8 mouse cellular contexts compared by ENCODE assay signal in the genomic region with DNA sequence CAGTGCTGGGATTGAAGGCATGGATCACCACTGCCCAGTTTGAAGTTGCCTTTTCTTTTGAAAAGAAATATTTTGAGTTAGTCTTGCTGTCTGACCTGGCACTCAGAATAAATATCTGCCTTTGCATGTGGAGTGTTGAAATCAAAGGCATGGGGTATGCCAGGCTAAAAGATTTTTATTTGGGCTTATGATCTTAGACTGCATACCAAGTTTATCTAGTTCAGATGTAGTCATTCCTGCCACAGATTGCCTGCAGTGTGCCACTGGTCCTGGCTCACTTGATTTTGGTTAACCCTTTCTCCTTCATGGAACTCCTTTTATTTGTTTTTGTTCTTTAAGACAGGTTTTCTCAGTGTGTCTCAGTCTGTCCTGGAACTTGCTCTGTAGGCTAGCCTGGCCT. TPM values are rescaled to one million over a fixed set of nuclear protein-coding genes. Genes with fewer than 3 reads are reported as not detected.
DNase-seq lines count a peak whose midpoint lies in the region; ATAC-seq and TF ChIP-seq lines count a peak whose summit lies in the region.

No protein-coding gene starts in this region.

- no peak for ATAC-seq in heart, postnatal 0 days (ENCODE audit: insufficient read depth, low read depth)

- H3K4me2 ChIP-seq in heart, postnatal 0 days (ENCODE audit: low read depth, low read length): peak overlapping the region; percentile 91

- intact Hi-C loops in heart, postnatal 14 days (cut with DNase I): no loop called here
- intact Hi-C loops in left cerebral cortex, postnatal 25 days (cut with DNase I): no loop called here

- peak overlapping the region; percentile 96; the same call in 1 of the 2 replicates for H3K27ac ChIP-seq in heart, embryonic 10.5 days
- H3K27ac ChIP-seq in MEL (ENCODE audit: control insufficient read depth, low read depth, low read length) (peak overlapping the region; percentile 44), macrophage (peak overlapping the region; percentile 99)
- H3K27ac ChIP-seq in heart, postnatal 0 days (ENCODE audit: low read depth): peak overlapping the region; percentile 28; the same call in 1 of the 2 replicates

- no peak for TF ChIP-seq RAD21 in MEL (IDR thresholded peaks at IDR 0.05; ENCODE audit: low read depth, low read length)

- H3K4me1 ChIP-seq in heart, embryonic 10.5 days: peaks cover 13% of the 10 kb centered on the region
- peaks cover 18 to 22% of the 10 kb centered on the region in 2 experiments for H3K4me1 ChIP-seq in MEL (ENCODE audit: control insufficient read depth in 1 of 2, insufficient read depth in 2 of 2, low read length in 2 of 2)
- H3K4me1 ChIP-seq in heart, postnatal 0 days (ENCODE audit: control insufficient read depth, insufficient read depth): peaks cover 17% of the 10 kb centered on the region

- no peaks in the 10 kb centered on the region for H3K9me3 ChIP-seq in heart, embryonic 10.5 days
- H3K9me3 ChIP-seq in MEL (replicated peaks; ENCODE audit: insufficient read depth, low read length): no peaks in the 10 kb centered on the region
- H3K9me3 ChIP-seq in heart, postnatal 0 days (replicated peaks; ENCODE audit: control insufficient read depth, low read length): no peaks in the 10 kb centered on the region

- TF ChIP-seq POLR2A in MEL (IDR thresholded peaks at IDR 0.05; ENCODE audit: control insufficient read depth in 1 of 2, insufficient read depth in 1 of 2, low read depth in 1 of 2, low read length in 2 of 2, poor library complexity in 1 of 2): peak in 1 of 2 experiments; percentile 14; a peak in 1 of 4 replicates

- H3K79me2 ChIP-seq in MEL (ENCODE audit: control insufficient read depth, insufficient read depth, low read length, poor library complexity) (peaks cover 58% of the 10 kb centered on the region), macrophage (ENCODE audit: inconsistent target) (peaks cover 64% of the 10 kb centered on the region)

- DNase-seq in heart, embryonic 10.5 days (ENCODE audit: low spot score): no peak
- DNase-seq in heart, postnatal 14 days: no peak
- DNase-seq in MEL (ENCODE audit: low read depth, low spot score): peak; percentile 54
- DNase-seq in heart, postnatal 0 days (ENCODE audit: low spot score): no peak
- DNase-seq in urinary bladder, adult 2 months (ENCODE audit: low spot score): no peak
- DNase-seq in left cerebral cortex, postnatal 25 days (ENCODE audit: low spot score in 2 of 2): no peak
- DNase-seq in thymus, postnatal 36 days: no peak

- TF ChIP-seq CTCF in MEL (IDR thresholded peaks at IDR 0.05 in 2 of 3, conservative IDR thresholded peaks at IDR 0.05 in 1 of 3; ENCODE audit: control insufficient read depth in 1 of 3, insufficient read depth in 1 of 3, low read depth in 2 of 3, low read length in 3 of 3, poor library complexity in 1 of 3, severe bottlenecking in 1 of 3): no peak
- TF ChIP-seq CTCF in heart, postnatal 0 days (IDR thresholded peaks at IDR 0.05; ENCODE audit: low read depth): no peak

- H3K27me3 ChIP-seq in heart, embryonic 10.5 days (ENCODE audit: insufficient read depth, poor library complexity, severe bottlenecking): no peaks in the 10 kb centered on the region
- no peaks in the 10 kb centered on the region for H3K27me3 ChIP-seq in MEL (ENCODE audit: control insufficient read depth in 1 of 2, insufficient read depth in 2 of 2, low read length in 2 of 2)
- no peaks in the 10 kb centered on the region for H3K27me3 ChIP-seq in heart, postnatal 0 days (ENCODE audit: control insufficient read depth, insufficient read depth, low read length)

- no peak for TF ChIP-seq EP300 in MEL (IDR thresholded peaks at IDR 0.05; ENCODE audit: low read depth in 1 of 2, low read length in 2 of 2)
- no peak for TF ChIP-seq EP300 in heart, postnatal 0 days (IDR thresholded peaks at IDR 0.05; ENCODE audit: low read depth)

- peak overlapping the region; percentile 88 for H3K9ac ChIP-seq in MEL (ENCODE audit: control insufficient read depth, low read depth, low read length, poor library complexity, severe bottlenecking)
- peak overlapping the region; percentile 63 for H3K9ac ChIP-seq in heart, postnatal 0 days (replicated peaks; ENCODE audit: low read depth, low read length)

- H3K36me3 ChIP-seq in heart, embryonic 10.5 days: peaks cover 47% of the 10 kb centered on the region
- H3K36me3 ChIP-seq in MEL (ENCODE audit: control insufficient read depth in 1 of 2, insufficient read depth in 2 of 2, low read length in 2 of 2): peaks cover 42 to 44% of the 10 kb centered on the region in 2 experiments
- H3K36me3 ChIP-seq in heart, postnatal 0 days (replicated peaks; ENCODE audit: control insufficient read depth, insufficient read depth, low read length): peaks cover 24% of the 10 kb centered on the region
- H3K36me3 ChIP-seq in macrophage (ENCODE audit: inconsistent target): peaks cover 18% of the 10 kb centered on the region; the same call in 1 of the 2 replicates

- H3K4me3 ChIP-seq in heart, embryonic 10.5 days: peak overlapping the region; percentile 80
- peak overlapping the region; percentile 75 to 78 for H3K4me3 ChIP-seq in MEL (ENCODE audit: control insufficient read depth in 1 of 2, insufficient read depth in 1 of 2, low read depth in 2 of 2, low read length in 2 of 2)
- H3K4me3 ChIP-seq in heart, postnatal 0 days (ENCODE audit: low read depth, low read length): peak overlapping the region; percentile 91
- H3K4me3 ChIP-seq in macrophage (ENCODE audit: inconsistent target): peak overlapping the region; percentile 100

TF ChIP-seq in MEL, 35 proteins besides CTCF, POLR2A, EP300 and RAD21:
- TF ChIP-seq MXI1 (IDR thresholded peaks at IDR 0.05; ENCODE audit: low read depth, low read length) (peak; percentile 48; the same call in 1 of the 2 replicates), ETS1 (IDR thresholded peaks at IDR 0.05; ENCODE audit: low read depth, low read length) (peak; percentile 23; the same call in 1 of the 2 replicates), POLR2AphosphoS2 (IDR thresholded peaks at IDR 0.05; ENCODE audit: low read length) (no peak), ZKSCAN1 (IDR thresholded peaks at IDR 0.05; ENCODE audit: low read depth, low read length) (no peak), SIN3A (IDR thresholded peaks at IDR 0.05; ENCODE audit: low read length) (no peak; the same call in 1 of the 2 replicates), RCOR1 (IDR thresholded peaks at IDR 0.05; ENCODE audit: low read depth, low read length) (peak; percentile 16; the same call in 1 of the 2 replicates)

RNA-seq across cellular contexts. Expression of a gene that starts 1.4 kb away (rescaled TPM):
- 191 and 222 TPM in 2 replicates for polyA plus RNA-seq in heart, embryonic 10.5 days (2016; fragmentation: Nextera tagmentation; extraction: Ambion mirVana)
- total RNA-seq in heart, postnatal 14 days (2021): 10 to 100 TPM; 85.8 to 99.0 TPM
- 143 and 150 TPM in 2 replicates for total RNA-seq in MEL (2012; rRNA removed)
- polyA plus RNA-seq in MEL (2012; ENCODE audit: insufficient read depth in 1 of 2, insufficient read length in 2 of 2, low read depth in 1 of 2, low replicate concordance in 2 of 2, missing spikeins in 1 of 2) (100 to 1,000 TPM; 186 to 347 TPM), macrophage (2018) (96.5 to 123 TPM (median 112 TPM) in 3 replicates)
- total RNA-seq in heart, postnatal 0 days (2014; rRNA removed; ENCODE audit: low replicate concordance): 185 and 196 TPM in 2 replicates
- 114 and 122 TPM in 2 replicates for polyA plus RNA-seq in heart, postnatal 0 days (2015; fragmentation: Nextera tagmentation; extraction: Ambion mirVana)
- 100 to 1,000 TPM; 199 to 545 (median 352) TPM for total RNA-seq in macrophage (2018; cell fraction: chromatin; rRNA removed)
- 10 to 100 TPM; 48.1 to 89.1 (median 66.4) TPM for total RNA-seq in macrophage (2018; cell fraction: cytosol; rRNA removed)
- total RNA-seq in macrophage (2018; cell fraction: nucleus; rRNA removed): 100 to 1,000 TPM; 150 to 533 (median 249) TPM
- polyA plus RNA-seq in urinary bladder, adult 2 months (2012; rRNA removed): 116 and 122 TPM in 2 replicates
- total RNA-seq in left cerebral cortex, postnatal 25 days (2021): 100 to 1,000 TPM; 132 to 142 TPM

RNA-seq across cellular contexts. Expression of a gene that starts 6.6 kb away (rescaled TPM):
- 15.0 and 17.2 TPM in 2 replicates for polyA plus RNA-seq in heart, embryonic 10.5 days (2016; fragmentation: Nextera tagmentation; extraction: Ambion mirVana)
- 10 to 100 TPM; 19.2 to 19.3 TPM for total RNA-seq in heart, postnatal 14 days (2021)
- total RNA-seq in MEL (2012; rRNA removed): 9.4 and 10.1 TPM in 2 replicates
- polyA plus RNA-seq in MEL (2012; ENCODE audit: insufficient read depth in 1 of 2, insufficient read length in 2 of 2, low read depth in 1 of 2, low replicate concordance in 2 of 2, missing spikeins in 1 of 2) (1 to 10 TPM in 1 of 2 experiments, not detected in 1; 9.5 TPM), macrophage (2018) (7.2 to 10.3 TPM (median 9.5 TPM) in 3 replicates)
- 9.2 and 36.9 TPM in 2 replicates for total RNA-seq in heart, postnatal 0 days (2014; rRNA removed; ENCODE audit: low replicate concordance)
- polyA plus RNA-seq in heart, postnatal 0 days (2015; fragmentation: Nextera tagmentation; extraction: Ambion mirVana): 20.2 and 20.3 TPM in 2 replicates
- total RNA-seq in macrophage (2018; cell fraction: chromatin; rRNA removed): 10 to 100 TPM in 14 of 26 experiments, 1 to 10 TPM in 12; 2.0 to 23.1 (median 11.0) TPM
- 10 to 100 TPM in 3 of 26 experiments, 1 to 10 TPM in 23; 4.4 to 11.5 (median 9.0) TPM for total RNA-seq in macrophage (2018; cell fraction: cytosol; rRNA removed)
- 10 to 100 TPM in 13 of 26 experiments, 1 to 10 TPM in 13; 2.4 to 24.1 (median 10.0) TPM for total RNA-seq in macrophage (2018; cell fraction: nucleus; rRNA removed)
- 8.4 and 9.6 TPM in 2 replicates for polyA plus RNA-seq in urinary bladder, adult 2 months (2012; rRNA removed)
- total RNA-seq in left cerebral cortex, postnatal 25 days (2021): 10 to 100 TPM; 46.8 to 50.1 TPM

RNA-seq across cellular contexts. Expression of a gene that starts 44.0 kb away (rescaled TPM):
- 248 and 309 TPM in 2 replicates for polyA plus RNA-seq in heart, embryonic 10.5 days (2016; fragmentation: Nextera tagmentation; extraction: Ambion mirVana)
- 100 to 1,000 TPM; 102 to 103 TPM for total RNA-seq in heart, postnatal 14 days (2021)
- 110 and 153 TPM in 2 replicates for total RNA-seq in MEL (2012; rRNA removed)
- polyA plus RNA-seq in MEL (2012; ENCODE audit: insufficient read depth in 1 of 2, insufficient read length in 2 of 2, low read depth in 1 of 2, low replicate concordance in 2 of 2, missing spikeins in 1 of 2) (100 to 1,000 TPM; 184 to 324 TPM), macrophage (2018) (45.9 to 68.5 TPM (median 63.3 TPM) in 3 replicates)
- 36.0 and 40.8 TPM in 2 replicates for total RNA-seq in heart, postnatal 0 days (2014; rRNA removed; ENCODE audit: low replicate concordance)
- polyA plus RNA-seq in heart, postnatal 0 days (2015; fragmentation: Nextera tagmentation; extraction: Ambion mirVana): 184 and 187 TPM in 2 replicates
- total RNA-seq in macrophage (2018; cell fraction: chromatin; rRNA removed): 100 to 1,000 TPM in 9 of 26 experiments, 10 to 100 TPM in 17; 54.4 to 176 (median 92.0) TPM
- 100 to 1,000 TPM in 1 of 26 experiments, 10 to 100 TPM in 25; 47.8 to 101 (median 68.2) TPM for total RNA-seq in macrophage (2018; cell fraction: cytosol; rRNA removed)
- 100 to 1,000 TPM in 1 of 26 experiments, 10 to 100 TPM in 25; 43.6 to 102 (median 66.3) TPM for total RNA-seq in macrophage (2018; cell fraction: nucleus; rRNA removed)
- polyA plus RNA-seq in urinary bladder, adult 2 months (2012; rRNA removed): 69.0 and 75.9 TPM in 2 replicates
- 100 to 1,000 TPM in 1 of 2 experiments, 10 to 100 TPM in 1; 93.5 to 110 TPM for total RNA-seq in left cerebral cortex, postnatal 25 days (2021)

Comparison
In these comparisons a context has a peak if more than half of its experiments do, and no peak if none do; other contexts are left out.
1. H3K27ac ChIP-seq: peak in every context shown above with its lines; median percentile 99 in macrophage; 96 in heart, embryonic 10.5 days; 44 in MEL; 28 in heart, postnatal 0 days.